Mouse (Mus musculus): ENCODE results near the gene Gm11011.

GRCm38 (mm10) chr2:169597971-169598370 lies 10.4 kb upstream of the Gm11011 start:
- TF ChIP-seq CTCF (conservative IDR thresholded peaks at IDR 0.05; ENCODE audit: low read length) (no peak), NANOG (IDR thresholded peaks at IDR 0.05; ENCODE audit: borderline replicate concordance, low read length) (no peak)

All from E14TG2a.4 (cell line).